Mouse (Mus musculus): ENCODE data around the gene Igf1r.

DNA sequence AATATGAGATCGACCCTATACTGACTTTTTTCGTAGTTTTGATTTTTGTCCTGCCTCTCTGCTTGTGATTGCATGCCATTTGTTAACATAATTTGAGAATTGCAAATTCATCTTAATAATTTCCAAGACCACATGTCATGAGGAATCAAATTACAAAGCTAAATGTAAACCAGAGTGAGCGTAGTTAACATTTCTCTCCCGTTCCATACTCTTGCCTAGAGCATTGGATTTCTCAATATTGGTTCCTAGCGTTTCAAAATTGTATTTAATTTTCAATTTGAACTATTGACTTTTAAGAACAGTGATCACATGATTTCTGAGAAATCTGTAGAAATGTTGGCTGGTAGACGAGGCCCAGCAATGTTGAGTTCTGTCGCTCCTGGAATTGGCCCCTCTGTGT, 30.8 kb downstream of the Igf1r start:
- TF ChIP-seq MAFK (IDR thresholded peaks at IDR 0.05; ENCODE audit: insufficient read depth, low read depth, low read length) (no peak), ZC3H11A (IDR thresholded peaks at IDR 0.05; ENCODE audit: borderline replicate concordance, low read depth, low read length) (no peak), HCFC1 (IDR thresholded peaks at IDR 0.05; ENCODE audit: borderline replicate concordance, insufficient read depth, low read length) (no peak)
